Mouse (Mus musculus): ENCODE results near the gene Atp4b. TPM values are rescaled to one million over a fixed set of nuclear protein-coding genes. Genes with fewer than 3 reads are reported as not detected.

Atp4b gene
- polyA plus RNA-seq, 1 experiment = 0.49 TPM

GRCm38 (mm10) chr8:13356221-13356620 lies 40.4 kb downstream of the Atp4b start:
- WGBS = 80% methylated on average over 6 of the region's 6 CpGs
- H3K4me3 ChIP-seq (replicated peaks; ENCODE audit: extremely low read depth, low read depth, low read length) = no peak overlapping the region
- no peaks in the 10 kb centered on the region for H3K4me1 ChIP-seq (ENCODE audit: control insufficient read depth, insufficient read depth, low read length)
- DNase-seq = no peak
- no peak for TF ChIP-seq POLR2A (IDR thresholded peaks at IDR 0.05; ENCODE audit: borderline replicate concordance, extremely low read depth, low read depth, low read length)
- no peak for TF ChIP-seq CTCF (IDR thresholded peaks at IDR 0.05; ENCODE audit: insufficient read depth, low read length)

GRCm38 (mm10) chr8:13353883-13354282 lies 42.7 kb downstream of the Atp4b start:
- DNase-seq = no peak
- H3K4me3 ChIP-seq (replicated peaks; ENCODE audit: extremely low read depth, low read depth, low read length) = no peak overlapping the region
- no peaks in the 10 kb centered on the region for H3K4me1 ChIP-seq (ENCODE audit: control insufficient read depth, insufficient read depth, low read length)
- TF ChIP-seq CTCF (IDR thresholded peaks at IDR 0.05; ENCODE audit: insufficient read depth, low read length) (no peak), POLR2A (IDR thresholded peaks at IDR 0.05; ENCODE audit: borderline replicate concordance, extremely low read depth, low read depth, low read length) (no peak)
- 85% methylated on average over 4 of the region's 4 CpGs for WGBS

GRCm38 (mm10) chr8:13353155-13353833 lies 43.3 kb downstream of the Atp4b start:
- no peak overlapping the region for H3K4me3 ChIP-seq (replicated peaks; ENCODE audit: extremely low read depth, low read depth, low read length)
- no peaks in the 10 kb centered on the region for H3K4me1 ChIP-seq (ENCODE audit: control insufficient read depth, insufficient read depth, low read length)
- no peak for DNase-seq
- WGBS = 77% methylated on average over 9 of the region's 9 CpGs
- TF ChIP-seq POLR2A (IDR thresholded peaks at IDR 0.05; ENCODE audit: borderline replicate concordance, extremely low read depth, low read depth, low read length) (no peak), CTCF (IDR thresholded peaks at IDR 0.05; ENCODE audit: insufficient read depth, low read length) (no peak)

- H3K4me3 ChIP-seq (replicated peaks; ENCODE audit: extremely low read depth, low read depth, low read length) = no peak overlapping the region
- DNase-seq = no peak
- WGBS = 84% methylated on average over 8 of the region's 8 CpGs
- TF ChIP-seq CTCF (IDR thresholded peaks at IDR 0.05; ENCODE audit: insufficient read depth, low read length) (no peak), POLR2A (IDR thresholded peaks at IDR 0.05; ENCODE audit: borderline replicate concordance, extremely low read depth, low read depth, low read length) (no peak)
- no peaks in the 10 kb centered on the region for H3K4me1 ChIP-seq (ENCODE audit: control insufficient read depth, insufficient read depth, low read length)
These were observed 44.0 kb downstream of the Atp4b start for GRCm38 (mm10) chr8:13352601-13353000.

GRCm38 (mm10) chr8:13351593-13351992 lies 45.0 kb downstream of the Atp4b start:
- WGBS = 86% methylated on average over 5 of the region's 5 CpGs
- H3K4me3 ChIP-seq (replicated peaks; ENCODE audit: extremely low read depth, low read depth, low read length) = no peak overlapping the region
- no peaks in the 10 kb centered on the region for H3K4me1 ChIP-seq (ENCODE audit: control insufficient read depth, insufficient read depth, low read length)
- TF ChIP-seq CTCF (IDR thresholded peaks at IDR 0.05; ENCODE audit: insufficient read depth, low read length) = no peak
- DNase-seq = no peak

- Histone ChIP-seq H3K4me1 (ENCODE audit: control insufficient read depth, insufficient read depth, low read length) (no peaks in the 10 kb centered on the region), H3K4me3 (replicated peaks; ENCODE audit: extremely low read depth, low read depth, low read length) (no peak overlapping the region)
- TF ChIP-seq POLR2A (IDR thresholded peaks at IDR 0.05; ENCODE audit: borderline replicate concordance, extremely low read depth, low read depth, low read length) = no peak
- TF ChIP-seq CTCF (IDR thresholded peaks at IDR 0.05; ENCODE audit: insufficient read depth, low read length) = no peak
- 87% methylated on average over 7 of the region's 7 CpGs for WGBS
- no peak for DNase-seq
These were observed 46.6 kb downstream of the Atp4b start for GRCm38 (mm10) chr8:13350052-13350451.

GRCm38 (mm10) chr8:13343134-13343533 lies 53.5 kb downstream of the Atp4b start:
- no peak for TF ChIP-seq CTCF (IDR thresholded peaks at IDR 0.05; ENCODE audit: insufficient read depth, low read length)
- no peak for TF ChIP-seq POLR2A (IDR thresholded peaks at IDR 0.05; ENCODE audit: borderline replicate concordance, extremely low read depth, low read depth, low read length)
- Histone ChIP-seq H3K4me3 (replicated peaks; ENCODE audit: extremely low read depth, low read depth, low read length) (no peak overlapping the region), H3K4me1 (ENCODE audit: control insufficient read depth, insufficient read depth, low read length) (peaks cover 2% of the 10 kb centered on the region; the same call in 1 of the 2 replicates)
- 91% methylated on average over 4 of the region's 4 CpGs for WGBS
- no peak for DNase-seq

- no peak for DNase-seq
- TF ChIP-seq POLR2A (IDR thresholded peaks at IDR 0.05; ENCODE audit: borderline replicate concordance, extremely low read depth, low read depth, low read length) (no peak), CTCF (IDR thresholded peaks at IDR 0.05; ENCODE audit: insufficient read depth, low read length) (no peak)
- Histone ChIP-seq H3K4me3 (replicated peaks; ENCODE audit: extremely low read depth, low read depth, low read length) (no peak overlapping the region), H3K4me1 (ENCODE audit: control insufficient read depth, insufficient read depth, low read length) (peaks cover 2% of the 10 kb centered on the region; the same call in 1 of the 2 replicates)
- WGBS = 72% methylated on average over 2 of the region's 2 CpGs
These were observed 54.3 kb downstream of the Atp4b start for GRCm38 (mm10) chr8:13342340-13342739.

- 88% methylated on average over 8 of the region's 8 CpGs for WGBS
- no peak overlapping the region for H3K4me3 ChIP-seq (replicated peaks; ENCODE audit: extremely low read depth, low read depth, low read length)
- TF ChIP-seq CTCF (IDR thresholded peaks at IDR 0.05; ENCODE audit: insufficient read depth, low read length) (no peak), POLR2A (IDR thresholded peaks at IDR 0.05; ENCODE audit: borderline replicate concordance, extremely low read depth, low read depth, low read length) (no peak)
- no peak for DNase-seq
- H3K4me1 ChIP-seq (ENCODE audit: control insufficient read depth, insufficient read depth, low read length) = peaks cover 2% of the 10 kb centered on the region; the same call in 1 of the 2 replicates
These were observed 56.0 kb downstream of the Atp4b start for GRCm38 (mm10) chr8:13340650-13341049.

- Histone ChIP-seq H3K4me1 (ENCODE audit: control insufficient read depth, insufficient read depth, low read length) (peaks cover 2% of the 10 kb centered on the region; the same call in 1 of the 2 replicates), H3K4me3 (replicated peaks; ENCODE audit: extremely low read depth, low read depth, low read length) (no peak overlapping the region)
- no peak for DNase-seq
- 25% methylated on average over 11 of the region's 11 CpGs for WGBS
- TF ChIP-seq CTCF (IDR thresholded peaks at IDR 0.05; ENCODE audit: insufficient read depth, low read length) = no peak
- TF ChIP-seq POLR2A (IDR thresholded peaks at IDR 0.05; ENCODE audit: borderline replicate concordance, extremely low read depth, low read depth, low read length) = no peak
These were observed 57.0 kb downstream of the Atp4b start for GRCm38 (mm10) chr8:13339646-13339990.
